Comparison of ENCODE assay signal across 13 mouse cellular contexts in genomic region chrX:130875289-130875688, GRCm38 (mm10).
DNase-seq lines count a peak whose midpoint lies in the region; ATAC-seq and TF ChIP-seq lines count a peak whose summit lies in the region.
"Had no signal": no experiment of that assay in that cellular context is flagged by ENCODE, and none has a peak within 500 bp of the region (broad histone marks: within the 10 kb centered on the region; RNA-seq: fewer than 3 reads in every experiment).

No protein-coding gene starts in this region.

- no peaks in the 10 kb centered on the region for H3K36me3 ChIP-seq in lung, postnatal 0 days (ENCODE audit: insufficient read depth, low read length)
- H3K36me3 ChIP-seq: embryonic facial prominence, embryonic 13.5 days; kidney, embryonic 15.5 days; liver, embryonic 15.5 days had no signal

- H3K27ac ChIP-seq in lung, postnatal 0 days (ENCODE audit: low read length), result no peak overlapping the region
- no peak overlapping the region for H3K27ac ChIP-seq in layer of hippocampus, adult 2 months
- H3K27ac ChIP-seq: embryonic facial prominence, embryonic 13.5 days; gastrocnemius, adult 2 months; kidney, embryonic 15.5 days; liver, embryonic 15.5 days had no signal

- H3K4me3 ChIP-seq in lung, postnatal 0 days (ENCODE audit: low read depth, low read length), result no peak overlapping the region
- no peak overlapping the region for H3K4me3 ChIP-seq in lung, adult 2 months (replicated peaks; ENCODE audit: extremely low read depth, low read depth, low read length)
- H3K4me3 ChIP-seq in layer of hippocampus, adult 2 months, result no peak overlapping the region
- H3K4me3 ChIP-seq: embryonic facial prominence, embryonic 13.5 days; gastrocnemius, adult 2 months; kidney, embryonic 15.5 days; liver, embryonic 15.5 days had no signal

- H3K4me1 ChIP-seq in lung, postnatal 0 days (ENCODE audit: insufficient read depth, low read depth, low read length), result no peaks in the 10 kb centered on the region
- no peaks in the 10 kb centered on the region for H3K4me1 ChIP-seq in lung, adult 2 months (ENCODE audit: control insufficient read depth, insufficient read depth, low read length)
- H3K4me1 ChIP-seq: embryonic facial prominence, embryonic 13.5 days; kidney, embryonic 15.5 days; liver, embryonic 15.5 days had no signal

- ATAC-seq in lung, postnatal 0 days, result no peak

- no peaks in the 10 kb centered on the region for H3K27me3 ChIP-seq in lung, postnatal 0 days (replicated peaks; ENCODE audit: insufficient read depth, low read length)
- H3K27me3 ChIP-seq: embryonic facial prominence, embryonic 13.5 days; kidney, embryonic 15.5 days; liver, embryonic 15.5 days had no signal

- H3K4me2 ChIP-seq in lung, postnatal 0 days (replicated peaks; ENCODE audit: low read depth, low read length), result no peak overlapping the region
- H3K4me2 ChIP-seq: embryonic facial prominence, embryonic 13.5 days; heart, embryonic 11.5 days; kidney, embryonic 15.5 days; liver, embryonic 15.5 days had no signal

- H3K9ac ChIP-seq in lung, postnatal 0 days (replicated peaks; ENCODE audit: low read depth), result no peak overlapping the region
- H3K9ac ChIP-seq: embryonic facial prominence, embryonic 13.5 days; kidney, embryonic 15.5 days; liver, embryonic 15.5 days had no signal

- intact Hi-C loops in heart, postnatal 10 days (cut with DNase I), result no loop called here

- WGBS in lung, postnatal 0 days, result 24% methylated on average over 3 of the region's 3 CpGs
- WGBS in lung, adult 2 months, result 41% methylated on average over 3 of the region's 3 CpGs

- no peak for TF ChIP-seq CTCF in lung, postnatal 0 days (IDR thresholded peaks at IDR 0.05)
- TF ChIP-seq CTCF in lung, adult 2 months (IDR thresholded peaks at IDR 0.05; ENCODE audit: insufficient read depth, low read length), result no peak
- no peak for TF ChIP-seq CTCF in layer of hippocampus, adult 2 months (conservative IDR thresholded peaks at IDR 0.05)

- DNase-seq in heart, postnatal 10 days, result peak; percentile 2
- no peak for DNase-seq in heart, adult 9 months (ENCODE audit: low spot score in 2 of 2)
- peak; percentile 35 for DNase-seq in lung, postnatal 0 days (ENCODE audit: low spot score)
- DNase-seq in lung, adult 2 months, result no peak
- DNase-seq in adrenal gland, adult 8-10 months, result peak; percentile 18
- peak; percentile 1 for DNase-seq in forelimb bud, embryonic 11.5 days (ENCODE audit: low read depth, low spot score)
- DNase-seq in layer of hippocampus, adult 2 months (ENCODE audit: low spot score in 2 of 2), result no peak
- DNase-seq: gastrocnemius, adult 2 months; thymus, postnatal 25 days had no signal

- H3K9me3 ChIP-seq in lung, postnatal 0 days (ENCODE audit: low read length), result no peaks in the 10 kb centered on the region
- H3K9me3 ChIP-seq: embryonic facial prominence, embryonic 13.5 days; kidney, embryonic 15.5 days; liver, embryonic 15.5 days had no signal

- TF ChIP-seq POLR2A in lung, adult 2 months (IDR thresholded peaks at IDR 0.05; ENCODE audit: borderline replicate concordance, extremely low read depth, low read depth, low read length), result no peak

- no peak for TF ChIP-seq EP300 in lung, postnatal 0 days (IDR thresholded peaks at IDR 0.05)

Comparison
In these comparisons a context has a peak if more than half of its experiments do, and no peak if none do; other contexts are left out.
1. DNase-seq: peak in heart, postnatal 10 days (2 of 2), lung, postnatal 0 days (single experiment), adrenal gland, adult 8-10 months (single experiment) and forelimb bud, embryonic 11.5 days (single experiment); none in heart, adult 9 months (0 of 2), lung, adult 2 months (single experiment) and layer of hippocampus, adult 2 months (0 of 2).